Mouse (Mus musculus): ENCODE results near the gene Camk1d. TPM values are rescaled to one million over a fixed set of nuclear protein-coding genes. Genes with fewer than 3 reads are reported as not detected.

The Camk1d gene
- total and polyA plus RNA-seq, 3 experiments, result 4.6 to 12.4 (median 4.8) TPM

DNA sequence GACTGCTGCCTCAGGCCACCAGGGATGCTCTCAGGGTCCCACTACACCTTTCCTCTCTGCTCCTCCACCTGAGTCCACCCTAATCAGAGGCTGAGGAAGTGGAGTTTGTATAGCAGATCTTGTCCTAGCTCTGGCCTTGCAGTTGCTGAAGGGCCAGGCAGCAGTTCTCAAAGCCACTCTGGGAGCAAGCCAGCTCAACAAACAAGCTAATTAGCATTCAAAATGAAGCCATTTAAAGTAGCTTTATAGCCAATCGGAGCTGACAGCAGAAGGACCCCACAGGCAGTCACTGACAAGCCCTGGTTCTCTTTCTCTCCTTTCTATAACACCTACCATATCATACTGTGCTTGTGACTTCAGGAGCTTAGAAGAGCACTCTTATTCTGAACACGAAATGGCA lies 21.6 kb upstream of the Camk1d start:
- no peak overlapping the region for H3K4me2 ChIP-seq (ENCODE audit: insufficient read depth, low read depth, poor library complexity, severe bottlenecking)
- no peak for TF ChIP-seq MYC (IDR thresholded peaks at IDR 0.05; ENCODE audit: low read depth, low read length)
- no peak for TF ChIP-seq GABPA (IDR thresholded peaks at IDR 0.05; ENCODE audit: insufficient replicate concordance, low read depth, low read length)
- no peak for TF ChIP-seq RAD21 (IDR thresholded peaks at IDR 0.05; ENCODE audit: low read depth, low read length)
- no peak for TF ChIP-seq POLR2AphosphoS2 (IDR thresholded peaks at IDR 0.05; ENCODE audit: low read depth, low read length)
- TF ChIP-seq MEF2A (IDR thresholded peaks at IDR 0.05; ENCODE audit: borderline replicate concordance, low read depth, low read length), result no peak
- TF ChIP-seq MAZ (IDR thresholded peaks at IDR 0.05; ENCODE audit: low read depth, low read length), result no peak
- no peak for TF ChIP-seq ETS1 (conservative IDR thresholded peaks at IDR 0.05; ENCODE audit: low read depth, low read length)
- TF ChIP-seq MAFK (IDR thresholded peaks at IDR 0.05; ENCODE audit: insufficient replicate concordance, low read length), result no peak
- TF ChIP-seq NRF1 (IDR thresholded peaks at IDR 0.05; ENCODE audit: low read depth, low read length), result no peak
- TF ChIP-seq IRF4 (IDR thresholded peaks at IDR 0.05; ENCODE audit: low read depth, low read length), result no peak
- TF ChIP-seq CHD1 (IDR thresholded peaks at IDR 0.05; ENCODE audit: low read depth, low read length), result no peak
- no peak for TF ChIP-seq MAX (IDR thresholded peaks at IDR 0.05; ENCODE audit: low read length)
- no peaks in the 10 kb centered on the region for H3K79me2 ChIP-seq (replicated peaks; ENCODE audit: control insufficient read depth, extremely low read depth, insufficient read depth, poor library complexity, severe bottlenecking)
- H3K27me3 ChIP-seq (replicated peaks), result no peaks in the 10 kb centered on the region
- DNase-seq (ENCODE audit: extremely low read depth), result no peak
- no peak overlapping the region for H3K4me3 ChIP-seq (replicated peaks in 1 of 3; ENCODE audit: low read depth in 2 of 3, low read length in 2 of 3, poor library complexity in 1 of 3)
- H3K4me1 ChIP-seq (ENCODE audit: control insufficient read depth in 1 of 2, insufficient read depth in 2 of 2), result peaks cover 3 to 9% of the 10 kb centered on the region in 2 experiments
- dilution Hi-C loops (cut with MboI; ENCODE audit: extremely low pct_ligation_motif_present, extremely low pct_unique_long_range_greater_than_20kb, low sequenced_read_pairs) (no loop called here), in situ Hi-C loops (cut with MboI; ENCODE audit: low pct_ligation_motif_present, low pct_unique_long_range_greater_than_20kb, low sequenced_read_pairs) (no loop called here)
- no peaks in the 10 kb centered on the region for H3K36me3 ChIP-seq (replicated peaks in 1 of 2; ENCODE audit: control insufficient read depth in 1 of 2, insufficient read depth in 1 of 2, low read length in 1 of 2)
- H3K9me3 ChIP-seq (replicated peaks; ENCODE audit: low read length), result peaks cover 2% of the 10 kb centered on the region
- H3K27ac ChIP-seq (ENCODE audit: insufficient read depth, low read depth), result no peak overlapping the region
- H3K9ac ChIP-seq (ENCODE audit: insufficient read depth, low read depth), result no peak overlapping the region

GRCm38 (mm10) chr2:5733300-5734085 lies 19.2 kb upstream of the Camk1d start:
- Histone ChIP-seq H3K36me3 (replicated peaks in 1 of 2; ENCODE audit: control insufficient read depth in 1 of 2, insufficient read depth in 1 of 2, low read length in 1 of 2) (no peaks in the 10 kb centered on the region), H3K9ac (ENCODE audit: insufficient read depth, low read depth) (no peak overlapping the region), H3K4me1 (ENCODE audit: control insufficient read depth in 1 of 2, insufficient read depth in 2 of 2) (no peaks in the 10 kb centered on the region), H3K79me2 (replicated peaks; ENCODE audit: control insufficient read depth, extremely low read depth, insufficient read depth, poor library complexity, severe bottlenecking) (no peaks in the 10 kb centered on the region), H3K9me3 (replicated peaks; ENCODE audit: low read length) (peaks cover 2% of the 10 kb centered on the region), H3K4me2 (ENCODE audit: insufficient read depth, low read depth, poor library complexity, severe bottlenecking) (no peak overlapping the region), H3K27me3 (replicated peaks) (no peaks in the 10 kb centered on the region), H3K4me3 (replicated peaks in 1 of 3; ENCODE audit: low read depth in 2 of 3, low read length in 2 of 3, poor library complexity in 1 of 3) (no peak overlapping the region), H3K27ac (ENCODE audit: insufficient read depth, low read depth) (no peak overlapping the region)
- DNase-seq (ENCODE audit: extremely low read depth), result no peak
- in situ Hi-C loops (cut with MboI; ENCODE audit: low pct_ligation_motif_present, low pct_unique_long_range_greater_than_20kb, low sequenced_read_pairs) (no loop called here), dilution Hi-C loops (cut with MboI; ENCODE audit: extremely low pct_ligation_motif_present, extremely low pct_unique_long_range_greater_than_20kb, low sequenced_read_pairs) (no loop called here)
- TF ChIP-seq GABPA (IDR thresholded peaks at IDR 0.05; ENCODE audit: insufficient replicate concordance, low read depth, low read length) (no peak), CHD2 (IDR thresholded peaks at IDR 0.05; ENCODE audit: low read length) (no peak), E2F4 (IDR thresholded peaks at IDR 0.05; ENCODE audit: insufficient replicate concordance, low read depth, low read length) (no peak), JUND (conservative IDR thresholded peaks at IDR 0.05; ENCODE audit: low read depth, low read length) (no peak), SMC3 (IDR thresholded peaks at IDR 0.05; ENCODE audit: low read depth, low read length) (no peak), CHD1 (IDR thresholded peaks at IDR 0.05; ENCODE audit: low read depth, low read length) (no peak), ZKSCAN1 (IDR thresholded peaks at IDR 0.05; ENCODE audit: borderline replicate concordance, low read depth, low read length) (no peak), RCOR1 (conservative IDR thresholded peaks at IDR 0.05; ENCODE audit: low read depth, low read length) (no peak), JUN (IDR thresholded peaks at IDR 0.05; ENCODE audit: insufficient read depth, low read depth, low read length) (no peak), ZNF384 (IDR thresholded peaks at IDR 0.05; ENCODE audit: low read depth, low read length) (no peak), MXI1 (IDR thresholded peaks at IDR 0.05; ENCODE audit: low read depth, low read length) (no peak), RAD21 (IDR thresholded peaks at IDR 0.05; ENCODE audit: low read depth, low read length) (no peak), KAT2A (IDR thresholded peaks at IDR 0.05; ENCODE audit: insufficient replicate concordance, low read length) (no peak), TCF12 (IDR thresholded peaks at IDR 0.05; ENCODE audit: low read depth, low read length) (no peak), TBP (conservative IDR thresholded peaks at IDR 0.05; ENCODE audit: low read depth, low read length) (no peak), ZC3H11A (IDR thresholded peaks at IDR 0.05; ENCODE audit: low read depth, low read length) (no peak)
